Mouse (Mus musculus) WW6 (cell line): ENCODE data around the gene Ankrd39.
A peak's percentile ranks its signal among the peaks of the same experiment; 100 is the strongest.

Experiments used
- DNase-seq: peaks from one replicate; pipeline ENCODE4 v3.0.0-alpha.2; 2013; ENCODE audit warnings: low read depth, low spot score

Gene Ankrd39

DNA sequence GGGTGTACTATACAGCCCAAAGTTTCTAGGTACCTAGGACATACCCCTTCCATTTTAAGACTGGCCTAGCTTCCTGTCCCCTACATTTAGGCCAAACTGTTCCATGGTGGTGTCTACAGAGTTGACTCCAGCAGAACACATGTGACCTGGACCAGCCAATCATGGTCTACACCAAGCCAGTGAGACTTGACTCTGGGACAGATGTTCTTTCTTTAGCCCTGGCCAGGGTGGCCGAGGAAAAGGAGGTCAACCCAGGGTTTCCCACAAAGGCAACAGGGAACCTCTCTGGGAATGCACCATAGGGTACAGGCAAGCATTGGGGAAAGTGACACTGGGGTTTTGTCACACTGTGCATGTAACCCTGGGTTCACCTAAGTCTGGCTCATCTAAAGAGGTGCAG lies 25.5 kb upstream of the Ankrd39 start:
- DNase-seq: no peak

DNA sequence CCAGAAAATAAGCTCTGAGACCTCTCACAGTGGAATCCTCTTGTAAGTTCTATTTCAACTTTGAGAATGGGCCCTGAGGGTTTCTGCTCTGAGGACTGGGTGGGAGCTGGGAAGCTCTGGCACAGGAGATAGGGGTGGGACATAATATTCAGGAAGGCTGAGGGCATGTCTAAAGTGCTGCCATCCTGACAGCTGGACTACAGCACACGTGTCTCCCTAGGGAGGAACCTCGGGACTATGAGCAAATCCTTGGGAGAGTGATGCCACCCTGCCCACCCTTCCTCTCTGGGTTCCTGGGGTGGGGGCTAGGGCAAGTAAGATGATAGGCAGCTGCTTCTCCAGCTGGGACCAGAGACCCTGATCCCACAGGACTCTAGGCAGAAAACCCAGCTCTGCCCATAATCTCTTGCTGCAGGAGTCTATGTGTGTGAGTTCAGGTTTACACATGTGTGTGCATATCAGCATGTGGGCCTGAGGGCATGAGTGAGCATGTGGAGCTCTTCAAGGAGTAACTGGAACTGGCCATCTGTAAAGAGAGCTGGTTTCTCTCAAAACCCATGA lies 25.0 kb upstream of the Ankrd39 start:
- DNase-seq: no peak

DNA sequence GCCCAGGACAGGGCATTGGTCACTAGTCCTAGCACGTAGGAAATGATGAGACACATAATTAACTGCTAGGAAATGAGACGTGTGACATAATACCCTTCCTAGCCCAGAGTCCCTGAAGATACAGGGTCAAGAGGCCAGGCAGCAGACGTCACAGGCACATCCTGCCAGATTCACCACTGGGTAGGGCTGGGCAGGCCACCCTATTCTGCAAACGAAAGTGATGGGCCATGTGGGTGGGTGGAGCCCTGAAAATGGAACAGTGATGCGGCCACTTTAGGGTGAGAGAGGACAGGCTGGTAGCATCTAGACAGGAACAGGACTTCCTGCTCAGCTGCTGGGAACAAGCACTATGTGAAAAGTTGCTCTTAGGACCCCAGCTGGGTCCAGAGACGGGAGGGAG lies 24.4 kb upstream of the Ankrd39 start:
- no peak for DNase-seq

DNA sequence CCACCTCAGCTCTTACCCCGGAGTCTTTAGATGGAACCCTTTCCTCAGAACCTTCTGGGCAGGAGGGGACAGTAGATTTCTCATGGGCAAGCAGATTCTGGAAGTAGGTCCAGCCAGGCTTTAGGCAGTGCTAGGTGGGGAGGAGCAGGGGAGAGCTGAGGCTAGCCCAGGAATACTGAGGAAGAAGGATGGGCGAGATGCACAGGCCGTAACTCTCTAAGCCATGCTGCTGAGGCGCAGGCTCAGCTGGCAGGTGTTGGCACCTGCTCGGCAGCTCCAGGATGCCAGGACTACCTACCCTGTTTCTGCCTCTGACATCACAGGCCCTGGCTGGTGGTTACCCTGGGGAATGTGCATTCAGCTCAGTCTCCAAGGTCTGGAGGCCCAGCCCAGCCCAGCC lies 23.1 kb upstream of the Ankrd39 start:
- DNase-seq: no peak

DNA sequence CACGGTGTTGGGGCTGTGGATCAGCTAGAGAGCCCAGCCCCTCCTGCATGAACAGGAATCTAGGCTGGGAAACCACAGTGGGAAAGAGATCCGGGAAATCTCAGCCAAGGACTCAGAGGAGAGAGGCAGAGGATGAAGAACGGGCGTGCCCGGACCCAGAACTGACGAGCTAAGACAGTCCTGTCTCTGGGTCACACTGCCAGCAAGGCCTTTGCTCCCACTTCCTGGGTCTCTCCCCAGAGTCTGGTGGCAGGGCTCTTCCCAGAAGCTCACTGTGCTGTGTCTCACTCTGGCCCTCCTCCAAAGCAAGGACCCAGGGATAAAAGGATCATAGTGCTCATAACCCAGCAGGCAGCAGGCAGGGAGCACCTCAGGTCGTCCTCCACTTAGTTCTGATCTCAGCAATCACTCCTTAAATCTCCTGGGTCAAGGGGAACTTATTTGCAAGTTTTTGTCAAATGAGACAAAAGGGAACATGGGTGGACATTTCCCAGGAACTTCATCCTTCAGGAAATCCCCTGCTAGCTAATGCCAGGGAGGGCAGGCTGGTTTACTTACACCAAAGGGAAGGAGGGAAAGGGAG lies 22.5 kb upstream of the Ankrd39 start:
- DNase-seq: no peak

DNA sequence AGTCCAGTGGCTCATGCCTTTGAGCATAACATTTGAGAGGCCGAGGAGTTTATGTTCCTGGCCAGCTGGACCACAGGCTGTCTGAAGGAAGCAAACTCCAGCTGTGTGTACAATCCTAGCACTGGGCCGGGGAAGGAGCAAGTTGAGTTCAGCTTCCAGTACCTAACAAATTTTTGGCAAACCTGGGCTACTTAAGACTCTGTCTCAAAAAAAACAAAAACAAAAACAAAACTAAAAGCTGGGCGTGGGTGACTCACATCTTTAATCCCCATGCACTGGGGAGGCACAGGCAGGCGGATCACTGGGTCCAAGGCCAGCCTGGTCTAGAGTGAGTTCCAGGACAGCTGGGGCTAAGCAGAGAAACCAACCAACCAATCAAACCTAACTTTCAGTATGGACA lies 21.5 kb upstream of the Ankrd39 start:
- no peak for DNase-seq

DNA sequence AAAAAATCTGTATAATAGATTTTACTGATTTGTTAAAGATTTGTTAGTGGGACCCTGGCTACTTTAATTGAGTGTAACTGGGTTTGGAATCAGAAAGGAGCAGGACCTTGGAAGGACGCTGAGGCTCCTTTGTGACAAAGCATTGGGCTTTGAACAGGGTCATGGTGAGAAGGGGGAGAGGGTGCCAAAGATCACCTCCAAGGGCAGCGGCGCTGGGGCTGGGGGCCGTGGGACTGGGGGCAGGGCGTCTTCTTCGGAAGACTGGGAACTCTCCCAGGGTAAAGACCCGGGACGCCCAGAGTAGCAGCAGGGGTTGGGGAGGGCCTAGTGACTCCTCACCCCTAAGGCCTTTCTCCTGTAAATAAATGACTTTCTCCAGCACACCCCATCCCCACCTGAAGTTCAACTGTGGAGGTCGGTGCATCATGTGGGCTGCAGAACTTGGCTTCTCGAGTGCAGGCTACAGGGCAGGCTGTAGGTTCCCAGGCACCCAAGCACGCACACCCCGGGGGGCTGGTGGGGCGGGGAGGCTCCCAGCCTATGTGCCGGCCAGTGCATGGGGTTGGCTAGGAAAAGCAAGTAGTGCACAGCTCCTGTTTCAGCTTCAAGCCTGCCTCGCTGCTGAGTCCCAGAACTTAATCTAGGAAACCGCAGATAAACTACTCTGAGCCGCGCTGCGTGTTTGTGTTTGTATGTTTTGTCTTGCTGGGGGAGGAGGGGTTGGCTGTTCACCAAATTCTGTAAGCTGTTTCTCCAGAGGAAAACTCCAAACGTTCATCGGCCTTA lies 20.8 kb upstream of the Ankrd39 start:
- DNase-seq: no peak

DNA sequence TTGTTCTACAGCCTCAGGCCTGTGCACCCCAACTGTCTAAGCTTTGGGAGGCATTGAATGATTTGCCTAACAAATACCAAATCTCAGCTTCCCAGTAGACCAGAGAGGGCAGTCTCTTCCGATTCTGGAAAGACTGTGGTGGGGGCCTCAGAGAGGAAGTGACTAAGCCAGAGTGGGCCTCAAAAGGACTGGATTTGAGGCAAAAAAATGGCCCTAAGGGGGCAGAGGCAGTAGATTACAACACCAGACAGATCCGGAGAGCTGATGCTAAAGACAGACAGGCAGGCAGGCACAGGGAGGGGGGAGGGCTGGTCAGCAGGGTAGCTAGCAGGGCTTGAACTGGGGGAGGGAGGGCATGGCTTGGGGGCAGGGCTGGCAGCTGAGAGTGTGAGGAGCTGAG lies 19.2 kb upstream of the Ankrd39 start:
- DNase-seq: no peak

DNA sequence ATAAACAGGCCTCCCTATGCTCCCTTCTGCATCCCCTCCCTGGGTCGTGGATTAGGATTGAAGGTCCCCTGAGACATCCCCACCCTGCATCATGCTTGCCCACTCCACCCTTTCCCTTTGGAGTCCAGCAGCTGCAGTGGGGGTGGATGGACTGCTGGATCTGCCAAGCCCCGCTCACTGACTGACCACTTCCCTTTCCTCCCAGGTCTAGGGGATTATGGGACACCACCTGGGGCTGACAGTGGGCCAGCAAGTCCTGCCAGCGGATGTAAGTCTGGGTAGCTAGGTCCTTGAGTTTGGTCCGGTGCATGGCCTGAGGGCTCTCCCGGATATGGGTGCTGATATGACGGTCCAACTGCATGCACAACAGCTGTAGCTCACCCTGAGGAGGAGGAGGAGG lies 16.9 kb upstream of the Ankrd39 start:
- no peak for DNase-seq

DNA sequence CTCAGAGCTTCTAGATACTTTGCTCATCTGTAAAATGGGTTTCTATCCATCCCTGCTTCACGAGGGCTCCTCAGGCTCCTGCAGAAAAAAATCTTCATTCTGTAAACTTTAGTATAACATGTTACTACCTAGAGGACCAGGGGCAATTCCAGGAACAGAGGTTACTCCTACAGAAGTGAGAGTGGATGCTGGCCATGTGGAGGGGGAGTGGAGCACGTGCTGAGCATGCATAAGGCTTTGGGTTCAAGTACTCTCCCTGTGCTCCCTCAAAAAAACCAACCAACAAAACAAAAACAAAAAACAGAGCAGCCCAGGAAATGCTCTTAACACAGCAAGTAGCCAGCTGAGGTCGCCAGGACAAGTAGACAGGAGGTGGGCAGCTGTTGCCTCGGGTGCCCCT lies 16.4 kb upstream of the Ankrd39 start:
- DNase-seq: no peak

DNA sequence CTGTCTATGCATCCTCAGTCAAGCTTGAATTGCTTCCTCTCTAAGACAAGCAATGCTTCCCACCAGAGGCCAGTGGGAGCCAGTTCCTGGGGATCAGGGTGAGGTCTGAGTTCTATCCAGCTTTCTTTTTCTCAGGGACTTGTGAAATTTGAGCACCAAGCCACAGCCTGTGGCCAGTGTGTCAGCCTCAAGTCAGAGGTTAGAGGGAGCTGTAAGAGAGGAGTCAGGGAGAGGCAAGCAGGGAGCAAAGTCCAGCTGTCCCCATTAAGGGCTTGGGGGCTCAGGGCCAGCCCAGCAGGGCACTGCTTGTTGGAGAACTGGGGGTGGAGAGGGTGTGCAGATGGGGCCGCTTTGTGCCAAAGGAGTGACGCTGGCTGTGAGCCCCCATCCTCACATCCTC lies 16.0 kb upstream of the Ankrd39 start:
- no peak for DNase-seq

DNA sequence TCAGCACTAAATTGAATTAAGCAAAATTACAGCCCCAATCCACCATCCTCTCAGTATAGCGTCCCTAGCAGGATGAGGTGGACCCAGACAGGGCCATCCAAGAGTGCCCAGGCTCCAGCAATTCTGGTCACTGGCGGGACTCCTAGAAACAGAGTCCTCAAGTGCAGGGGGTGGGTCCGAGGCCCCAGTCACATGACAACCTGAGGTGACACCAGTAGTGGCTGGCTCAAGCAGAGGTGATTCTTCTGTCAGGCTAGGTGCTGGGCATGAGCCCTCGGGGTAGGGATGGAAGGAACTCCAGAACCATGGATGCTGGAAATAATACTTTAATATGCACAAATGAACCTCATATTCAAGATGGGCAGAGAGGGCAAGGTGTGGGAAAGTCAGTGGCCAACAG lies 15.1 kb upstream of the Ankrd39 start:
- DNase-seq: no peak

DNA sequence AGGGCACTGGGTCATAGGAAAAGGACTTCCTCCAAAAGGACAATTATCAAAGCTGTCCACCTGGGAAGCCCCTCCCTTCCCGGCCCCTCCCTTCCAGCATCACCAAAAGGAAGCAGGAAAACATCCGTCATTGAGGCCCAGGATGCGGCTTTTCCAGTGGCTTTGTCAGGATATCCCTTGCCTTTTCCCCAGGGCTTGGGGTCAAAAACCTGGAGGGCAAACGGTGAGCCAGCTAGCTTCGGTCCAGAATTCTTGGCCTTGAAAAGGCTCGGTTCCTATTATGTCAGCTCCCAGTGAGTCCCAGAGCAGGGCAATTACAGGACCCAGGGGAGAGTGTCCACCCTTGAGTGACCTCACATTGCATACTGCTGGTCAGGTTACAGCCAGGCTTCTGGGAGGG lies 13.7 kb upstream of the Ankrd39 start:
- no peak for DNase-seq

DNA sequence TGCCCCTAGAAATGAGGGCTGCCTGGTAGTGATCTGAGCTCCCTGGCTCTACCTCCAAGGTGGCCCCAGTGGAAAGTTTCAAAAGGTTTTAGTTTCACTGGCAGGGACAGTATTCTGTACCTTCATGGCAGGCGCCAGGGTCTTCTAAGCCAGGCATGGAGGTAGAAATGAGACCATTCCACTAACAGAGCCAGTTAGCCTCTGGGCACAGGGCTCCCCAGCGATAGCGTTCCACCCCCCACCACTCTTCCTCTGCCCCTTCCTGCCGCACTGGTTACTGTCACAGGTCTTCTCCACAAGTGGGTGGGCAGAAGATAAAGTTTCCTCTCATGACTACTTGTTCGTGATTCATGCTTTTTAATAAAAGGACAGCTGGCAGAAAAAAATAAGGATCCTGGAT lies 12.6 kb upstream of the Ankrd39 start:
- no peak for DNase-seq

DNA sequence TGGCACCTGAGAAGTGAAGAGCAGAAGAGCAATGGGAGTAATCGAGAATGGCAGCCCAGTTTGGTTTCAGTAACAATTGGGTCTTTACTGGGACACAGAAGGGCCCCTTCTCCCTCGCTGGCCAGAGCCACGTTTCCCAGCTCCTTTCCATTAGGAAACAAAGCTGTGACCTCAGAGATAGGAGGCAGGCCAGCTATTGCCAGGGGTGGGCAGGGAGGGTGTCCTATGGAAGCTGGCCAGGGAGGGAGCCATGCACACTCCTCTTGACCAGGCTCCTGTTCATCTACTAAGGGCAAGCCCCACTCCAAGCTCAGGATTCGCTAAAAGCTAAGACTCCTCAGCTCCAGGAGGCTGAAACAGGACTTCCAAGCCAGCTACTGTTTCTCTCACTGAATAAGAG lies 12.0 kb upstream of the Ankrd39 start:
- no peak for DNase-seq

DNA sequence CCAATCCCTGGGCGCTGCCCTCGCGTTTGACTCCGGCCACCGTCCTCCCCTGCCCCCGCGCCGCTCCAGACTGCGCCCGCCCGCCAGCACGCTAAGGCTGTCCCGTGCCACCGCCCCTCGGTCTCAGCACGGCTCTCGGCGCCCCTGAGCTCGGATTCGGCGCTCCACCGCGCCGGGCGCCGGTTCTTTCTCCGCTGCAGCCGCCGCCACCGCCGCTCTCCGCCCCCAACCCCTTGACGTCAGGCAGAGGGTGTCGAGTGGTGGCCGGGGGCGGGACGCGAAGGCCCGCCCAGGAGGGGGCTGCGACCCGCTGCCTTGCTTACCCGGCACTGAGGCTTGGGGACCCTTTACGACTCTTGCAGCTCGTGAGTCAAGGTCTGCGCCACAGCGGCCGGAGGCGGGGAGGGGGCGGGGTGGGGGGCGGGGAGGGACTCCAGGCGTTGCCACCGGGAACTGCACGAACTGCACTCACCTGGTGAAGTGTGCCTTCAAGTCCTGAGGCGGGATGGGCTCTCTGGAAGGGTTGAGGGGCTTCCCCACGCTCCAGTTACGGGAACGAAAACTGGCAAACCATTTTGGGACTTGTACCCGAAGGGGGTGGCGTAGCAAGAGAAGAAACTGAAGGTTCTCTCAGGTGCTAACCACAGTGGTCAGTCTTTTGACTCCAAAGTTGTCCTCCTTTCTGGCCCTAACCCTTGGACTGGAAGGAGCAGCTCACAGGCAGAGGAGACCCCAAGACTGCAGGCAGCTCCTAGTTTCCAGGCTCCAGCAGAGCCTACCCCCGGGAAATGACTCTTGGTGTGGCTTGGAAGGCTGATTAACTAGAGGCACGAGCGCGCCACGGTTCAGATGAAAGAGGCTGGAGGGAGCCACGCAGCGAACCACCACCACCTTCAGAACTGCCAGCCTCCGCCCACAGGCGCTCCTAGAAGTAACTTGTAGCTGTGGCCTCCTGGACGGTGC lies 11.1 kb upstream of the Ankrd39 start, which contains the start of gene Sema4c:
Sema4c (minus strand) TSS at position 319 of the 963 bp plus-strand sequence.
- DNase-seq: no peak

DNA sequence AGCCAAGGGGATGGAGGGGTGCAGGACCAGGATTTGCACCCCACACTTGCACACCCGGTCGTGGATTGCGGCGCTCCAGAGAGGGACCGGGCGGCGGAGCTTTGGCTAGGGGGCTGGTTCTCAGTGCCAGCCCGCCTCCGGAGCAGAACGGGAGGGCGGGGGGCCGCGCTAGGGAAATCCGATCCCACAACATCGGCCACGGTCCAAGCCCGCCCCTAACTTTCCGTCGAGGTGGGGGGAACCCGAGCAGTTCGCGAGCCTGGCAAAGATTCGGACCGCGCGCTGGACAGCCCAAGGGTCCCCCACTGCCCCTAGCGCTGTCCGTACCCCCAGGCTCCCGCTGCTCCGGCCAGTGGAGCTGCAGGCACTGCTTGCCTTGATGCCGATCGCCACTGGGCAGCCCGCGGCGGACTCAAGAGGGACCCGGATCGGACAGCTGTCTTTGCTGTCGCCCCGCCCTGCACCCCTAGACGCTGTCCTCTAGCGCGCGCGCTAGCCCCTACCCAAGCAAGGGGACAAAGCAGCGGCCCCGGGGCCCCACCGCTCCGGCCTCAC lies 10.3 kb upstream of the Ankrd39 start:
- DNase-seq: no peak

DNA sequence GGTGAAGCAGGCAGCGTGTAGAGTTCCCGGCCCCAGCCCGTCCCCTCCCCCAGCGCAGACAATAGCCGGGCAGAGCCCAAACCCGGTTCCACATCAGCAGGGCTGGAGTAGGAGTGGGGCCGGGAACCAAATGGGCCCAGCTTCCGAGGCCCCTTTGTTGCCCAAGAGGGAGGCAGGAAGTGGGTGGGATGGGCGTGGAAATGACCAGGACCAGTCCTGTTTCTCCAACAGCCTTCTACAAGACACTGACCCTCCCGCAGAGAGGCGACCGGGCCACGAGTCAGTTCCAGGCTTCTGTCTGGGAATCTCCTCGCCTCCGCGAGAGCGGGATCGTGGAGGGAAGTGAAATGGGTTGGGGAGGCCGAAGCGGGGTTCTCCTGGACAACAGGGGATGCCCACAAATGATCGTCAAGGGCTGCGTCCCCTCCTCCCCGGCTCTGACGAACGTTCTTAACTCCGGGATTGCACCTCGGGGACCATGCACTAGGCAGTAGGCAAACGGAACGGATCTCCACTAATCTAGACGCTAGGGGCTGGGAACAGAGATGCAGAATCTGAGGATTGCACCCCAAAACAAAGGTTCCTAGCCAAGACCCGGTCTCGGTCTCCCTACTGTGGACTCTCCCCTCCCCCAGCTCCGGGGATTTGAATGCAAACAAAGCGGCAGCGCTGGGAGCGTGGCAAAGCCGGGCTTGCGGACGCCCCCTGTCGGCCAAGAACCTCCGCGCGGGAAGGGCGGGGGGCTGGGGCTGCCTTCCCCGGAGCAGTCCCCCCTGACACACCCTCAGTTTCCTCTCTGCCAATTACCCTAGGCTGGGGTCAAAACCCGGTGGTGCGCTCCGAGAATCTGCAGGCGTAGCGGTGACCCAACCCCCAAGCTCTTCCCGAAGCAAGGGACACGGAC lies 9.6 kb upstream of the Ankrd39 start:
- peak; percentile 79 for DNase-seq

DNA sequence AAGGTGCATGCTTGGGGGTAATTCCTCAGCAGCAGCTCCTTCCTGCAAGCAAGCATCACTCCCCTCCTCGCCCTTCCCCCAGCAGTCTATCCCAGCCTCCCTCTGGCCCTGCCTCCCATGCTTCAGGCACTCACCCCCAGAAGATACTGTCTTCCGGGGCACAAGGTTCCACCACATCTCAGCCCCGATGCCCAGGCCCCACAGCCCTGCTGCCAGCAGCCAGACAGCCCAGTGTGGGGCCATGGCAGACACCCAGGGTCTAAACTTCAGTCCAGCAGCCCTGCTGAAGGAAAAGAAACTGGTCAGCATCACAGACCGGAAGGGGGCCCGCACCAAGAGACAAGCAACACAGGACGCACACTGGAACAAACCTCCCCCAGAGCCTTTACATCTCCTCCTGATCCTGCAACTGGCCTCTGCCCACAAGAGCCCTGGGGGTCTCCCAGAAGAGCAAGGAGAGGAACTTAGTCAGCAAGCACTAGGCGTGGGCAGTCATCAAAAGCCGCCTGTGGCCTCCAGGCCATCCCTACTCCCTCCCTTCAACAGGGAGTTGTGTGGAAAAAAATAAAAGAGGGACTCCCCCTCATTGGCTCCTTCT lies 8.7 kb upstream of the Ankrd39 start:
- no peak for DNase-seq
